Mouse (Mus musculus) forebrain, embryonic 15.5 days (tissue): ENCODE measurements around the gene Timp2. TPM values are rescaled to one million over a fixed set of nuclear protein-coding genes. Genes with fewer than 3 reads are reported as not detected.
"Not testable (repeated sequence)": the region's sequence is repeated elsewhere in the genome, so short reads cannot be mapped to it uniquely, and the experiment has no call there.

Source experiments
- ATAC-seq: fragments of 200-750 bp; cut with Nextera tagmentation; replicated peaks from 2 replicates; pipeline ENCODE4 v1.8.0; 2017; ENCODE audit warnings: mild to moderate bottlenecking, moderate TSS enrichment, moderate library complexity
- H3K27ac ChIP-seq: fragments of 300-500 bp; sonication (generic); replicated peaks from 2 replicates; pipeline ENCODE4 v1.5.1; 2015; ENCODE audit warnings: mild to moderate bottlenecking, inconsistent platforms
- H3K27me3 ChIP-seq: fragments of 300-500 bp; sonication (generic); 2 replicates; pipeline ENCODE4 v1.6.1; 2015; ENCODE audit warnings: inconsistent platforms
- H3K36me3 ChIP-seq: fragments of 300-500 bp; sonication (generic); 2 replicates; pipeline ENCODE4 v1.6.1; 2015; ENCODE audit warnings: mild to moderate bottlenecking, inconsistent platforms
- H3K4me1 ChIP-seq: fragments of 300-500 bp; sonication (generic); 2 replicates; pipeline ENCODE4 v1.6.1; 2015; ENCODE audit warnings: inconsistent platforms
- H3K4me2 ChIP-seq: fragments of 300-500 bp; sonication (generic); replicated peaks from 2 replicates; pipeline ENCODE4 v1.6.1; 2015; ENCODE audit warnings: mild to moderate bottlenecking, inconsistent platforms
- H3K4me3 ChIP-seq: fragments of 300-500 bp; sonication (generic); 2 replicates; pipeline ENCODE4 v1.5.1; 2015; ENCODE audit warnings: mild to moderate bottlenecking, inconsistent platforms
- H3K9ac ChIP-seq: fragments of 300-500 bp; sonication (generic); replicated peaks from 2 replicates; pipeline ENCODE4 v1.6.1; 2015; ENCODE audit warnings: mild to moderate bottlenecking, inconsistent platforms
- H3K9me3 ChIP-seq: fragments of 300-500 bp; sonication (generic); 2 replicates; pipeline ENCODE4 v1.6.1; 2016; ENCODE audit warnings: inconsistent platforms
- WGBS: fragments of 180-500 bp; shearing (Covaris S2); methylation state at CpG from one replicate; pipeline ENCODE4 v1.1.7; 2015; ENCODE audit warnings: mixed read lengths; 5-methylcytosine and 5-hydroxymethylcytosine counted together
- polyA plus RNA-seq: library from polyadenylated mRNA; unstranded; fragments of >200 nt; fragmentation: Nextera tagmentation; extraction: Ambion mirVana; gene quantifications from 2 replicates; pipeline ENCODE4 v1.2.1, GENCODE M21; 2015

Gene Timp2
- polyA plus RNA-seq, 1 experiment from 2014 or later = 75.2 TPM

DNA sequence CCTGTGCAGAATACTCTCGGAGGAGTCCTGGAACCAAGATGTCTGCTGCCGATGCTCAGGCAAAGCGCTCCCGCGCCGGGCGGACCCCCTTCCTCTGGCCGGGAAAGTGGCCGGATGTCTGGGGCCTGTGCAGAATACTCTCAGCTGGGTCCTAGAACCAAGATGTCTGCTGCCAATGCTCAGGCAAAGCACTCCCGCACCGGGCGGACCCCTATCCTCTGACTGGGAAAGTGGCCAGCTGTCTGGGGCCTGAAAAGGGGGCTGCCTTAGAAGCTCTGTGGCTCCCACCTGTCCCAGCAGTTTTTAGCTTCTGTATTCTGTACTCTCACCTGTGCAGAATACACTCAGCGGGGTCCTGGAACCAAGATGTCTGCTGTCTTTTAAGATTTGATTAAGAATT is 32.3 kb upstream of the Timp2 start:
- 88% methylated on average over 13 of the region's 13 CpGs for WGBS

DNA sequence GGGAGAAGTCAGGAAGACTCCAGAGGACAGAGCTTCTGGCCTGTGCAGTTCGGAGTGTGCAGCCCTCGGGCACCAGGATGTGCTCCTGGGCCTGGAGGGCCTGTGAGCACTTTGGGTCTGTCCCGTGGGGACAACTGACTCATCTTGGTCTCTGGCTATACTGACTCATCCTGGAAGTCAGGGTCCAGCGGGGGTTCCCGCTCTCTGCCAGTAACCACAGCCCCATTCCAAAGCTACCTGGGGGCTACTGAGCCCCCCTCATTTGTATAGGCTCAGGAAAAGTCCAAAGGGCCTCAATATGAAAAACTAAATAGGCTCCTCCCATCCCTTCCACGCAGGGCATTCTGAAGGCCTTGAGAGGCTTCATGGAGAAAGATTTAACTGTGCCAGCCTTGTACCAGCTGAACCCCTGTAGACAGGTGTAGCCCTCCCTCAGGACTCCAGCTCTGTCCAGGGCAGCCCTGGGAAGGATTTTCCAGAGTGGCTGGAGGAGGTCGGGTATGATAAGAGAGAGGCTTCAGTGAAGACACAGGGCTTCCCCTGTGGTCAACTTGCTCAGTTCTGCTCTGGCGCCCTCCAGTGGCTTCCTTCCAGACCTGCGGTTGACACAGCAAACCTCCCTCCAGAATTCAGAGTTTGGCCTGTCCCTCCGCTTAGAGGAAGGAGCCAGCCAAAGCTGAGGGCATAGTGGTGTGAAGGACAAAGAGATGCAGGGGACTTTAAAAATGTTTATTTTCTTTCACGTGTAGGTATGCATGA is 23.9 kb upstream of the Timp2 start:
- H3K9me3 ChIP-seq = no peaks in the 10 kb centered on the region
- H3K4me2 ChIP-seq = no peak overlapping the region
- no peak overlapping the region for H3K4me3 ChIP-seq
- no peak overlapping the region for H3K9ac ChIP-seq
- H3K36me3 ChIP-seq = no peaks in the 10 kb centered on the region
- ATAC-seq = no peak
- no peaks in the 10 kb centered on the region for H3K27me3 ChIP-seq
- no peaks in the 10 kb centered on the region for H3K4me1 ChIP-seq
- no peak overlapping the region for H3K27ac ChIP-seq
- WGBS = 49% methylated on average over 11 of the region's 11 CpGs

More for the DNA sequence above, 32.3 kb upstream of the Timp2 start:
- H3K36me3 ChIP-seq, H3K9me3 ChIP-seq, ATAC-seq, H3K4me2 ChIP-seq, H3K27ac ChIP-seq, H3K4me1 ChIP-seq, H3K9ac ChIP-seq, H3K4me3 ChIP-seq, H3K27me3 ChIP-seq: not testable (repeated sequence)

DNA sequence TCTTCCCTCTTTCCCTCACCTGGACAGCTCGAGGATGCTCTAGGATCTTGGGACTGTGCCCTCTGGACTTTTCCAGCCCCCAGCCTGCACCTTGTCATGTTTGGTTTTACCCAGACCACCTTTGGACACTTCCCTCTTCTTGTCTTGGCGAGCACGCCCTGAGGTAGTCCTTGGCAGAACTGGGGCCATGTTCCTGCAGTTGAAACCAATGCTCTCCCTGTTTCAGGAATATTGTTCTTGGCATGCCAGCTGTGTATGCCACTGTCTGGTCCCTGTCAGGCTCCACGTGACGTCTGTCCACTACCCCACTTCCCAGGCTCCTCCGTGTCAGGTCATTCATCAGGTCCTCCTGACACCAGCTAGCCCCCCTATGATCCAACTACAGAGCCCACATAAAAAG is 23.1 kb upstream of the Timp2 start:
- 89% methylated on average over 6 of the region's 6 CpGs for WGBS

DNA sequence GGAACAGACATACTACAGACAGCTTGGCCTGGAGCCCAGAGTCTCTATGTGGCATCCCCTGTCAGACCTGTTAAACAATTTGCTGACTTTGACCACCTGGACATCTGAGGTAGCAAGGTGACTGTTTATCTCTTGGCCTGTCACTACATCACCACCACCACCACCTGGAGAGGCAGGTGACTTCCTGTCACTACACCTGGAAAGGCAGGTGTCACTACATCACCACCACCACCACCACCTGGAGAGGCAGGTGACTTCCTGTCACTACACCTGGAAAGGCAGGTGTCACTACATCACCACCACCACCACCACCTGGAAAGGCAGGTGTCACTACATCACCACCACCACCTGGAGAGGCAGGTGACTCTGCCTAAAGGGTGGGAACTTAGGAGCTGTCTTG is 20.8 kb upstream of the Timp2 start:
- H3K27ac ChIP-seq, ATAC-seq, H3K4me3 ChIP-seq, H3K27me3 ChIP-seq, H3K4me2 ChIP-seq, H3K9me3 ChIP-seq, H3K4me1 ChIP-seq, H3K36me3 ChIP-seq, H3K9ac ChIP-seq: not testable (repeated sequence)

More for the DNA sequence above, 23.1 kb upstream of the Timp2 start:
- Histone ChIP-seq H3K9me3 (no peaks in the 10 kb centered on the region), H3K4me1 (no peaks in the 10 kb centered on the region), H3K4me3 (no peak overlapping the region), H3K4me2 (no peak overlapping the region), H3K9ac (no peak overlapping the region), H3K36me3 (no peaks in the 10 kb centered on the region), H3K27me3 (no peaks in the 10 kb centered on the region), H3K27ac (no peak overlapping the region)
- ATAC-seq = no peak

DNA sequence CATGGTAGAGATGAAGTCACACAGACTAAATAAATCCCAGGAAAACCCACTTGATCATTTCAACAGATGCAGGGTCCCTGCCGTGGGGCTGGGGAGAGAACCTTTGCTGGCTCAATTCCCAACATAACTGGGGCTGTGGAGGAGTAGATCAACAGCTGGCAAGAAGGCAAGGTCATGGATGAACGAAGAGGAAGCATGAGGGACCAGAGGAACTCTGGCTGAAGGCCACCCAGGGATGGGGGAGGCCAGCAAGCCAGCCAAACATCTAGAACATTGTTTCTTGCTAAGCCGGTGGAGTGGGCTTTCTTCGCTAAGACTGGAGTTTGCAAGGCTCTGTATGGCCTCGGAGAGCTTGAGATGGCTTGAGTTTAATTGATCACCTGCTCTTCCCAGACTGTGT is 20.3 kb upstream of the Timp2 start:
- no peak for ATAC-seq
- H3K36me3 ChIP-seq = no peaks in the 10 kb centered on the region
- no peaks in the 10 kb centered on the region for H3K9me3 ChIP-seq
- 85% methylated on average over 5 of the region's 5 CpGs for WGBS
- H3K27me3 ChIP-seq = no peaks in the 10 kb centered on the region
- H3K4me2 ChIP-seq = no peak overlapping the region
- H3K4me3 ChIP-seq = no peak overlapping the region
- no peak overlapping the region for H3K9ac ChIP-seq
- H3K27ac ChIP-seq = no peak overlapping the region
- no peaks in the 10 kb centered on the region for H3K4me1 ChIP-seq

DNA sequence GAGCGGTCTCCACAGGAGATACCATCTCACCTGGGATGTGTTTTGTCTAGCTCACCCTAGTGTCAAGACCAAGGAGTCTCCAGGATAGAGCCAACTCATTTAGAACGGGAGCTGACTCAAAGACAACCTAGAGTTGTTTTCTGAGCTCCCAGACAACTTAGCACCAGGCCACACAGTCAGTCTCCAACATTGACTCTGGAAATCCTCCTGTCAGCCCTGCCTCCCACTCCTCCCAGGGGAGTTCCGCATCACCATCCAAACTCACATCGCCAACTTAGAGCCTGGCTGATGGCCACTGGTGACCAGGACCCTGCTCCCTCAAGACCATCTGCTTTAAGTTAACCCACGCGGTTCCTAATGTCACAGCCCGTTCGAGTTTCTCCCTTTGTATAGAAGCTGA is 19.9 kb upstream of the Timp2 start:
- H3K9me3 ChIP-seq = no peaks in the 10 kb centered on the region
- 87% methylated on average over 8 of the region's 8 CpGs for WGBS
- no peak for ATAC-seq

DNA sequence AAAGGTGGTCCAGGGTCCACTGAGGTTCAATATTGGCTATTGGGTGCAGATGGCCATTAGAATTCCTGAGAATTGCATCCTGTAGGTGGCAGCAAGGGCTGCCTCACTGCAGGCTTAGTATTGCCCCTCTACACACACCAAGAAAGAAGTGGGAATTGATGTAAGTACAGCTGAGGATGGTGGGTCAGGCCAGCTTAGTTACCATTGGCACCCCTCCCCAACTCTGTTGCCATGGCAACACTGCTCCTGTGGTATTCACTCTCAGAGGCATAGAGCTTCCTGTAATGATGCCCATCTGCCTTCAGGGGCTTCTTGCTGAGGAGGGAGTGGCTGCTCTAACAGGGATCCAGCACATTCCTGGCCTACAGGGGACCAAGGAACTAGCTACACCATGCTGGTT is 19.5 kb upstream of the Timp2 start:
- Histone ChIP-seq H3K9ac (no peak overlapping the region), H3K4me1 (no peaks in the 10 kb centered on the region), H3K27me3 (no peaks in the 10 kb centered on the region), H3K4me3 (no peak overlapping the region), H3K36me3 (no peaks in the 10 kb centered on the region), H3K27ac (no peak overlapping the region), H3K4me2 (no peak overlapping the region), H3K9me3 (no peaks in the 10 kb centered on the region)
- ATAC-seq = no peak

More for the DNA sequence above, 19.9 kb upstream of the Timp2 start:
- Histone ChIP-seq H3K4me3 (no peak overlapping the region), H3K27me3 (no peaks in the 10 kb centered on the region), H3K9ac (no peak overlapping the region), H3K36me3 (no peaks in the 10 kb centered on the region), H3K4me1 (no peaks in the 10 kb centered on the region), H3K4me2 (no peak overlapping the region), H3K27ac (no peak overlapping the region)

DNA sequence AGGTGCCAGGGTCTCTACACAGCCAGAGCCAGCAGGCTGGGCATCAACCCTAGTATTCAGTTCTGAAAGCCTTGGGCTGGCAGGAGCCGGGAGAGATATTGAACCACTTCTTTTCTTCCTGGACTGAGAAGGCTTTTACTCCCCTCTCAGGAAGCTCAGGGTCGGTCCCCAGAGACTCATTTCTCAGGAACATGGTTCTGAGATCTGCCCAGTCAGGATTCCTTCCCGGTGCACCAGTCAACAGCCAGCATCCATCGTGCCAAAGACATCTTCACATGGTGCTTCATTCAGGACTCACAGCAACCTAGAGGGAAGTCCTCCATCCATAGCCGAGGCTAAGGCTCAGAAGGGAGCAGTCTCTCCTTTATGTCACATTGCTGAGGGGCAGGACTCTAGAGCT is 19.0 kb upstream of the Timp2 start:
- Histone ChIP-seq H3K4me2 (no peak overlapping the region), H3K4me3 (no peak overlapping the region), H3K9me3 (no peaks in the 10 kb centered on the region), H3K9ac (no peak overlapping the region), H3K27me3 (no peaks in the 10 kb centered on the region), H3K27ac (no peak overlapping the region), H3K36me3 (no peaks in the 10 kb centered on the region), H3K4me1 (no peaks in the 10 kb centered on the region)
- ATAC-seq = no peak
- WGBS = 74% methylated on average over 5 of the region's 5 CpGs

DNA sequence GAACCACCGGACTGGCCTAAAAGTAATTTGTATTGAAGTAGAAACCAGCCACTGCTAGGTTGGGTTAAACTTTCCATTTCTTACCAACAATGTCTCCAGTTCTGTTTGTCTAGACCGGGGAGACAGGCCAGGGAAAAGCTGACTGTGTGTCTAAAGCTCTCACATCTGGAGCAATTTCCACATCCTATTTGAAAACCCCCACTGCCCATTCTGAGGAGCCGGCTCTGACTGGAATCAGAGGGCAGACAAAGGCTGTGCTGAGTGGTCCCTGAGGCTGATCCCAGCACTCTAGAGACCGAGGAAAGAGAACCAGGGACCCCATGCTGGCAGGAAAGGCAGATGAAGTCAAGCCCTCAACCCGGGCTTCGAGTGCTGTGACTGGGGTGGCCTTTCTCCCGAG is 17.1 kb upstream of the Timp2 start:
- H3K27me3 ChIP-seq = no peaks in the 10 kb centered on the region
- H3K9me3 ChIP-seq = no peaks in the 10 kb centered on the region
- H3K27ac ChIP-seq = no peak overlapping the region
- WGBS = 55% methylated on average over 7 of the region's 7 CpGs
- H3K4me3 ChIP-seq = no peak overlapping the region
- no peak for ATAC-seq
- no peak overlapping the region for H3K9ac ChIP-seq
- no peaks in the 10 kb centered on the region for H3K4me1 ChIP-seq
- H3K36me3 ChIP-seq = no peaks in the 10 kb centered on the region
- H3K4me2 ChIP-seq = no peak overlapping the region

DNA sequence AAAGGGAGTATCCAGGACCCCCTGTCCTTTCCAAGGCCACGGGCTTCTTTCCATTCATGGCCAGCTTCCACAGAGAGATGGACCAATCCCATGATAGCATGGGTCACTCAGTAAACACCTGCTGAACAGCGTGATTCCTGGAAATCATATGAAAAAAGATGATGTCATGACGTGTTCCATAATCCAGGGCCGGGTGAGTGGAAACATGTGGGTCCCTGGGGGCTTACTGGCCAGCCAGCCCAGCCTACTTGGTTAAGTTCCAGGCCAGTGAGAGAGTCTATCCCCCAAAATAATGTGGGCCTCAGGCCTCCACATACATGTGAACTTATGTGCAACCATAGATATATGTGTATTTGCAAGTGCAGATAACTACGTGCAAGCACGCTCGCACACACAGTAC is 16.3 kb upstream of the Timp2 start:
- no peak overlapping the region for H3K4me2 ChIP-seq
- H3K9ac ChIP-seq = no peak overlapping the region
- ATAC-seq = no peak
- no peaks in the 10 kb centered on the region for H3K27me3 ChIP-seq
- no peaks in the 10 kb centered on the region for H3K9me3 ChIP-seq
- no peaks in the 10 kb centered on the region for H3K36me3 ChIP-seq
- no peak overlapping the region for H3K27ac ChIP-seq
- WGBS = 86% methylated on average over 7 of the region's 7 CpGs
- no peak overlapping the region for H3K4me3 ChIP-seq
- no peaks in the 10 kb centered on the region for H3K4me1 ChIP-seq

DNA sequence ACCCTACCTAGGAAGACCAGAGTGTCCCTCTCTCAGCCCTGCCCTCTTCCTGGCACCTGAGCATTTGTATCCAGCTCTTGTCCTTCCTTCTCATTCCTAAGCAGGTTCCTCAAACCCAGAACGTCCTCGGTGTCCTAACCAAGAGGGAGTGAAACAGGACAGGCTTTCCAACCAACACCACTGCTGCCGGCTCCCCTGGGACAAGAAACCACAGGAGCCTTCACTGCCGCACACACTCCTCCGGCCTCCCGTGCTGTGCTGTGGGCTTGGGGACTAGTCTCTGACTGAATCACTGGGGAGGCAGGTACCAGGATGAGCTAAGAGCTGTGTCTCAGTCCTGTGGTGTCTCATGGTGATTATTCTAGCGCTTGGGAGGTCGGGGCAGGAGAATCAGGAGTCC is 14.1 kb upstream of the Timp2 start:
- no peak for ATAC-seq
- WGBS = 77% methylated on average over 8 of the region's 8 CpGs
- Histone ChIP-seq H3K4me1 (no peaks in the 10 kb centered on the region), H3K4me3 (no peak overlapping the region), H3K4me2 (no peak overlapping the region), H3K27ac (no peak overlapping the region), H3K9ac (no peak overlapping the region), H3K9me3 (no peaks in the 10 kb centered on the region), H3K27me3 (no peaks in the 10 kb centered on the region), H3K36me3 (no peaks in the 10 kb centered on the region)

DNA sequence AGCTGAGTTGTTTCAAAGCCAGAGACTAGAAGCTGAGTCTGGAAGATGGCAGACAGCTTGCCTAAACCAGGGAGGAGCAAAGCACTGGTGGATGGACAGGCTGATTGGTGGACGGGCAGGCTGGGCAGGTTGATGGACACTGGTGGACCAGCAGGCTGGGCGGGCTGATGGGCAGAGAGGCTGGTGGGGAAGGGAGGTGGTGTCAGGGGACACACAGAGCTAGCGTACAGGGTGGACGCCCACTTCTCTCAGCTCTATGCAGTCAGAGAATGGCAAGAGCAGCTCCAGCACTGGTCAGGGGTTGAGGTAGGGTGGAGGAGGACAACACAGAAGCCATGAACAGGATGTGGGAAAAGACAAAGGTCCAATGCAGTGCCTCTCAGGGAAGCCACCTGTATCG is 13.7 kb upstream of the Timp2 start:
- 86% methylated on average over 5 of the region's 5 CpGs for WGBS
- ATAC-seq = no peak
- H3K4me2 ChIP-seq = no peak overlapping the region
- H3K36me3 ChIP-seq = no peaks in the 10 kb centered on the region
- H3K9ac ChIP-seq = no peak overlapping the region
- no peak overlapping the region for H3K27ac ChIP-seq
- H3K4me1 ChIP-seq = no peaks in the 10 kb centered on the region
- H3K9me3 ChIP-seq = no peaks in the 10 kb centered on the region
- H3K27me3 ChIP-seq = no peaks in the 10 kb centered on the region
- H3K4me3 ChIP-seq = no peak overlapping the region

DNA sequence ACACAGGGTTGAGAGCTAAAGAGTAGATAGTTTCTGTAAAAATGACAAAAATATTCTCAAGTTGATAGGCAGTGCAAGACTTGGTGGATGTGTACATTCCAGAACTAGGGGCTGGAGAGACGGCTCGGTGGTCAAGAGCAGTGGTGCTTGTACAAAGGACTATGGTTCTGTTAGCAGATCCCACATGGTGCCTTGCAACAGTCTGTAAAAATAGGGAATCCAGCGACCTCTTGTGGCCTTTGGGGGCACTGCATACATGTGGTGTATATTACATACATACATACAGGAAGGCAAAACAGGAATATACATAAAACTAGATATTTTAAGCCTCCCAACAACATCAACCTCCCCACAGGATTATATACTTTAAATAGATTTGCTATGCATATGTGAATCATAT is 12.8 kb upstream of the Timp2 start:
- Histone ChIP-seq H3K4me2 (no peak overlapping the region), H3K36me3 (no peaks in the 10 kb centered on the region), H3K27me3 (no peaks in the 10 kb centered on the region), H3K9ac (no peak overlapping the region), H3K9me3 (no peaks in the 10 kb centered on the region), H3K4me3 (no peak overlapping the region), H3K4me1 (peaks cover 3% of the 10 kb centered on the region; the same call in 1 of the 2 replicates), H3K27ac (no peak overlapping the region)
- 58% methylated on average over 3 of the region's 3 CpGs for WGBS
- no peak for ATAC-seq
